In the genomic region with DNA sequence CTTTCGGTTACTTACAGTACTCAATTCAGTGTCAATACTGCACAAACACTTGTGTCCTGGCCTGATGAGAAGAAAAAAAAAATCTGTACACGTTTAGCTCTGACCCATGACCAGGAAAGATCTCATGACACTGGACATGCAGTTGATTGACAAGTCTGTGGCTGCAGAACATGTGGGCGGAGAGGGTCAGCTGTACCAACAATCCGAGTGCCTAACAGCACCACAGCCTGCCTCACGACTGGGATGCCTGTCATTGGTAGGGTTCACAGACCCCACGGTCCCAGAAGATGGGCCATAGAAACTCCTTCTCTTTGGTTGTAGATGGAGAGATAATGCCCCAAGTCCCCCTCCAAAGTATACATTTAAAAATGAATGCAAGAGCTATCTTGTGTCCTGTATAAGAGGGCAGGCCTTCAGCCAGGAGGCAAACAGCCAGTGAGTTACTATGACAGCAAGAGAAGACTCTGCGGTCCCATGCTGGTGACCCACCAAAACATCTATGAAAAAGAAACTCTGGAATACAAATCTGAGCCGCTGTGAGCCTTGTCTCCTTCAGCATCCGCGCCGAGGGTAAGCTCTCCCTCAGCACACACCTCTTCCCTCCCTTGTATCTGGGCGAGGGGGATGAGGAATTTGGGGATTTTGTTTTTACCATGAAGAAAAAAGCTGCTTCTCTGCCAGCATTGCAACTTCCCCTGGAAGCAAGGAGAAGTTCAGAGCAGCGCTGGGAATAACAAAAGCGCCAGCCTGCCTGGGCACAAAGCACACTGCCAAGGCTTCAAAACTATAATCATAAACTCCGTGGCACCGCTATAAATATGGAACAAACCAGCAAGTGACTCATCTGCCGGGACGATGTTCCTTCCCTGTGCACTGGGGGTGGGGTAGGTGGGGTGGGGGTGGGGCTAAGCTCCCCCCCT, we compare ENCODE assay signal across 11 mouse cellular contexts.
DNase-seq lines count a peak whose midpoint lies in the region; ATAC-seq and TF ChIP-seq lines count a peak whose summit lies in the region.
"Had no signal": no experiment of that assay in that cellular context is flagged by ENCODE, and none has a peak within 500 bp of the region (broad histone marks: within the 10 kb centered on the region; RNA-seq: fewer than 3 reads in every experiment).

No protein-coding gene starts in this region.

- H3K79me2 ChIP-seq in heart, adult 2 months (replicated peaks; ENCODE audit: control insufficient read depth, insufficient read depth, low read length), result no peaks in the 10 kb centered on the region

- no peak overlapping the region for H3K4me3 ChIP-seq in heart, adult 2 months
- H3K4me3 ChIP-seq in midbrain, embryonic 16.5 days (ENCODE audit: low read depth, low read length), result no peak overlapping the region
- H3K4me3 ChIP-seq in midbrain, embryonic 14.5 days (replicated peaks; ENCODE audit: low read depth, low read length), result no peak overlapping the region
- H3K4me3 ChIP-seq in hindbrain, embryonic 16.5 days (ENCODE audit: low read length), result no peak overlapping the region
- H3K4me3 ChIP-seq: heart, embryonic 12.5 days; midbrain, embryonic 12.5 days had no signal

- intact Hi-C loops in heart, adult 2 months (cut with DNase I), result no loop called here
- intact Hi-C loops in heart, postnatal 25 days (cut with DNase I), result no loop called here

- 59% methylated on average over 18 of the region's 18 CpGs for WGBS in heart, adult 2 months
- 59% methylated on average over 18 of the region's 18 CpGs for WGBS in midbrain, embryonic 16.5 days
- WGBS in midbrain, embryonic 14.5 days, result 63% methylated on average over 18 of the region's 18 CpGs
- WGBS in hindbrain, embryonic 16.5 days, result 48% methylated on average over 18 of the region's 18 CpGs

- H3K4me2 ChIP-seq in midbrain, embryonic 16.5 days (ENCODE audit: low read length), result no peak overlapping the region
- H3K4me2 ChIP-seq in midbrain, embryonic 14.5 days (ENCODE audit: low read length), result no peak overlapping the region
- H3K4me2 ChIP-seq in hindbrain, embryonic 16.5 days (ENCODE audit: low read length), result peak overlapping the region; percentile 3; the same call in 1 of the 2 replicates
- H3K4me2 ChIP-seq: heart, embryonic 12.5 days; midbrain, embryonic 12.5 days had no signal

- TF ChIP-seq CTCF in heart, adult 2 months (IDR thresholded peaks at IDR 0.05), result no peak

- H3K9me3 ChIP-seq in midbrain, embryonic 16.5 days (replicated peaks; ENCODE audit: control insufficient read depth, low read length, poor library complexity, severe bottlenecking), result no peaks in the 10 kb centered on the region
- 0 out of 2 replicates have a peak, but pooled peaks cover 2% of the 10 kb centered on the region for H3K9me3 ChIP-seq in midbrain, embryonic 14.5 days (ENCODE audit: control insufficient read depth, low read length)
- no peaks in the 10 kb centered on the region for H3K9me3 ChIP-seq in hindbrain, embryonic 16.5 days (ENCODE audit: control insufficient read depth, low read length)
- H3K9me3 ChIP-seq: heart, embryonic 12.5 days; midbrain, embryonic 12.5 days had no signal

- H3K36me3 ChIP-seq in heart, adult 2 months (ENCODE audit: control insufficient read depth, insufficient read depth, low read length), result 0 out of 2 replicates have a peak, but pooled peaks cover 2% of the 10 kb centered on the region
- no peaks in the 10 kb centered on the region for H3K36me3 ChIP-seq in midbrain, embryonic 16.5 days (ENCODE audit: control insufficient read depth, insufficient read depth, low read length)
- no peaks in the 10 kb centered on the region for H3K36me3 ChIP-seq in midbrain, embryonic 14.5 days (ENCODE audit: control insufficient read depth, insufficient read depth, low read length)
- H3K36me3 ChIP-seq in hindbrain, embryonic 16.5 days (ENCODE audit: control insufficient read depth, insufficient read depth, low read length), result no peaks in the 10 kb centered on the region
- H3K36me3 ChIP-seq: midbrain, embryonic 12.5 days had no signal

- H3K27me3 ChIP-seq in heart, adult 2 months (ENCODE audit: control insufficient read depth, insufficient read depth, low read length), result no peaks in the 10 kb centered on the region
- no peaks in the 10 kb centered on the region for H3K27me3 ChIP-seq in midbrain, embryonic 16.5 days (ENCODE audit: control insufficient read depth, insufficient read depth, low read depth, low read length)
- H3K27me3 ChIP-seq in midbrain, embryonic 14.5 days (ENCODE audit: control insufficient read depth, insufficient read depth, low read length), result no peaks in the 10 kb centered on the region
- H3K27me3 ChIP-seq in hindbrain, embryonic 16.5 days (replicated peaks; ENCODE audit: control insufficient read depth, insufficient read depth, low read length), result no peaks in the 10 kb centered on the region
- H3K27me3 ChIP-seq: heart, embryonic 12.5 days; midbrain, embryonic 12.5 days had no signal

- TF ChIP-seq EP300 in heart, adult 2 months (IDR thresholded peaks at IDR 0.05; ENCODE audit: insufficient read depth, low read depth, low read length), result no peak

- peak overlapping the region; percentile 28; the same call in 1 of the 2 replicates for H3K27ac ChIP-seq in heart, adult 2 months
- H3K27ac ChIP-seq in midbrain, embryonic 16.5 days (ENCODE audit: low read length), result no peak overlapping the region
- H3K27ac ChIP-seq in midbrain, embryonic 14.5 days (replicated peaks; ENCODE audit: low read depth, low read length), result no peak overlapping the region
- no peak overlapping the region for H3K27ac ChIP-seq in hindbrain, embryonic 16.5 days (ENCODE audit: low read depth, low read length)
- H3K27ac ChIP-seq: midbrain, embryonic 12.5 days had no signal

- DNase-seq in heart, adult 2 months, result no peak
- no peak for DNase-seq in heart, postnatal 25 days (ENCODE audit: low spot score)
- DNase-seq in midbrain, embryonic 14.5 days, result no peak
- DNase-seq in right cerebral cortex, postnatal 36 days (ENCODE audit: low spot score in 2 of 2), result peak; percentile 49 to 53
- DNase-seq in kidney, postnatal 25 days, result no peak
- DNase-seq: lung, adult 2 months had no signal

- ATAC-seq in midbrain, embryonic 16.5 days, result 0 out of 2 replicates have a peak, but pooled peaks have one; percentile 13
- ATAC-seq in midbrain, embryonic 14.5 days (ENCODE audit: low FRiP score, low TSS enrichment), result no peak
- ATAC-seq in hindbrain, embryonic 16.5 days, result peak; percentile 66
- ATAC-seq: intestine, embryonic 16.5 days had no signal

- no peak overlapping the region for H3K9ac ChIP-seq in heart, adult 2 months (ENCODE audit: low read depth, low read length)
- no peak overlapping the region for H3K9ac ChIP-seq in midbrain, embryonic 16.5 days (ENCODE audit: low read depth, low read length)
- no peak overlapping the region for H3K9ac ChIP-seq in midbrain, embryonic 14.5 days (replicated peaks; ENCODE audit: low read length)
- H3K9ac ChIP-seq in hindbrain, embryonic 16.5 days (ENCODE audit: low read depth, low read length), result no peak overlapping the region
- H3K9ac ChIP-seq: heart, embryonic 12.5 days; midbrain, embryonic 12.5 days had no signal

- no peak for TF ChIP-seq POLR2A in heart, adult 2 months (IDR thresholded peaks at IDR 0.05; ENCODE audit: insufficient read depth, low read depth, low read length)

- H3K4me1 ChIP-seq in heart, adult 2 months (ENCODE audit: control insufficient read depth, insufficient read depth, low read length), result no peaks in the 10 kb centered on the region
- no peaks in the 10 kb centered on the region; the same call in 1 of the 2 replicates for H3K4me1 ChIP-seq in midbrain, embryonic 16.5 days (ENCODE audit: control insufficient read depth, insufficient read depth, low read length)
- 0 out of 2 replicates have a peak, but pooled peaks cover 5% of the 10 kb centered on the region for H3K4me1 ChIP-seq in midbrain, embryonic 14.5 days (ENCODE audit: control insufficient read depth, insufficient read depth, low read length)
- no peaks in the 10 kb centered on the region for H3K4me1 ChIP-seq in hindbrain, embryonic 16.5 days (ENCODE audit: control insufficient read depth, insufficient read depth, low read depth, low read length)
- H3K4me1 ChIP-seq: heart, embryonic 12.5 days had no signal

Comparison
In these comparisons a context has a peak if more than half of its experiments do, and no peak if none do; other contexts are left out.
1. DNase-seq: peak in right cerebral cortex, postnatal 36 days (2 of 2); none in heart, adult 2 months (0 of 2), heart, postnatal 25 days (single experiment), midbrain, embryonic 14.5 days (single experiment) and kidney, postnatal 25 days (0 of 2).